Mouse (Mus musculus) lung, embryonic 16.5 days (tissue): ENCODE data around the gene Mterf4. TPM values are rescaled to one million over a fixed set of nuclear protein-coding genes. Genes with fewer than 3 reads are reported as not detected.
"Not testable (repeated sequence)": the region's sequence is repeated elsewhere in the genome, so short reads cannot be mapped to it uniquely, and the experiment has no call there.

Source experiments
- ATAC-seq: fragments of 200-750 bp; cut with Nextera tagmentation; 2 replicates; pipeline ENCODE4 v1.8.0; 2017; ENCODE audit warnings: low read depth, mild to moderate bottlenecking, moderate library complexity
- H3K27ac ChIP-seq: fragments of 300-500 bp; sonication (generic); 2 replicates; pipeline ENCODE4 v1.5.1; 2014; ENCODE audit warnings: mild to moderate bottlenecking, control low read depth, low read length
- H3K27me3 ChIP-seq: fragments of 300-500 bp; sonication (generic); 2 replicates; pipeline ENCODE4 v1.6.1; 2014; ENCODE audit warnings: low read depth, low read length, mixed read lengths; ENCODE audit not compliant: control insufficient read depth, insufficient read depth
- H3K36me3 ChIP-seq: fragments of 300-500 bp; sonication (generic); 2 replicates; pipeline ENCODE4 v1.6.1; 2014; ENCODE audit warnings: low read length; ENCODE audit not compliant: control insufficient read depth, insufficient read depth
- H3K4me1 ChIP-seq: fragments of 300-500 bp; sonication (generic); replicated peaks from 2 replicates; pipeline ENCODE4 v1.6.1; 2014; ENCODE audit warnings: low read length, mixed read lengths; ENCODE audit not compliant: control insufficient read depth, insufficient read depth
- H3K4me2 ChIP-seq: fragments of 300-500 bp; sonication (generic); 2 replicates; pipeline ENCODE4 v1.6.1; 2014; ENCODE audit warnings: low read depth, low read length, control low read depth
- H3K4me3 ChIP-seq: fragments of 300-500 bp; sonication (generic); 2 replicates; pipeline ENCODE4 v1.5.1; 2014; ENCODE audit warnings: mild to moderate bottlenecking, low read length, control low read depth
- H3K9ac ChIP-seq: fragments of 300-500 bp; sonication (generic); 2 replicates; pipeline ENCODE4 v1.6.1; 2014; ENCODE audit warnings: low read length, control low read depth
- H3K9me3 ChIP-seq: fragments of 300-500 bp; sonication (generic); 2 replicates; pipeline ENCODE4 v1.6.1; 2016; ENCODE audit warnings: low read length; ENCODE audit not compliant: control insufficient read depth
- WGBS: fragments of 180-500 bp; shearing (Covaris S2); extraction: QIAGEN DNeasy Blood & Tissue Kit; methylation state at CpG from one replicate; pipeline ENCODE4 v1.1.7; 2014; 5-methylcytosine and 5-hydroxymethylcytosine counted together
- polyA plus RNA-seq: library from polyadenylated mRNA; unstranded; fragments of >200 nt; fragmentation: Nextera tagmentation; extraction: Ambion mirVana; gene quantifications from 2 replicates; pipeline ENCODE4 v1.2.1, GENCODE M21; 2015

Gene Mterf4
- polyA plus RNA-seq, 1 experiment from 2014 or later, result 34.2 TPM

- no peaks in the 10 kb centered on the region for H3K27me3 ChIP-seq
- peaks cover 38% of the 10 kb centered on the region for H3K36me3 ChIP-seq
- peak; percentile 30; the same call in 1 of the 2 replicates for ATAC-seq
- 76% methylated on average over 3 of the region's 3 CpGs for WGBS
- H3K9ac ChIP-seq, result no peak overlapping the region
- no peaks in the 10 kb centered on the region for H3K9me3 ChIP-seq
- peaks cover 7% of the 10 kb centered on the region; the same call in 1 of the 2 replicates for H3K4me1 ChIP-seq
- H3K27ac ChIP-seq, result no peak overlapping the region
- no peak overlapping the region for H3K4me3 ChIP-seq
- H3K4me2 ChIP-seq, result no peak overlapping the region
Observed at GRCm38 (mm10) chr1:93300578-93300977, 5.1 kb downstream of the Mterf4 start.

GRCm38 (mm10) chr1:93299791-93300190 is 5.9 kb downstream of the Mterf4 start:
- no peak overlapping the region for H3K4me3 ChIP-seq

GRCm38 (mm10) chr1:93294491-93294890 is 11.2 kb downstream of the Mterf4 start:
- H3K4me3 ChIP-seq, H3K4me1 ChIP-seq, H3K27me3 ChIP-seq, H3K9me3 ChIP-seq, ATAC-seq, H3K9ac ChIP-seq, H3K4me2 ChIP-seq, H3K27ac ChIP-seq: not testable (repeated sequence)
- WGBS, result 77% methylated on average over 3 of the region's 3 CpGs
- peaks cover 28% of the 10 kb centered on the region for H3K36me3 ChIP-seq

More at GRCm38 (mm10) chr1:93299791-93300190, 5.9 kb downstream of the Mterf4 start:
- Histone ChIP-seq H3K9ac (no peak overlapping the region), H3K4me1 (peaks cover 3% of the 10 kb centered on the region; the same call in 1 of the 2 replicates), H3K4me2 (no peak overlapping the region), H3K27me3 (no peaks in the 10 kb centered on the region), H3K9me3 (no peaks in the 10 kb centered on the region), H3K36me3 (peaks cover 40% of the 10 kb centered on the region), H3K27ac (no peak overlapping the region)
- ATAC-seq, result peak; percentile 64; the same call in 1 of the 2 replicates
- WGBS, result 75% methylated on average over 4 of the region's 4 CpGs

- Histone ChIP-seq H3K4me3 (no peak overlapping the region), H3K4me2 (no peak overlapping the region), H3K36me3 (peaks cover 15% of the 10 kb centered on the region), H3K27ac (no peak overlapping the region), H3K27me3 (no peaks in the 10 kb centered on the region), H3K9me3 (no peaks in the 10 kb centered on the region), H3K9ac (no peak overlapping the region), H3K4me1 (no peaks in the 10 kb centered on the region)
- no peak for ATAC-seq
- 70% methylated on average over 8 of the region's 8 CpGs for WGBS
Observed at GRCm38 (mm10) chr1:93292006-93292405, 13.7 kb downstream of the Mterf4 start.

- no peak for ATAC-seq
- H3K36me3 ChIP-seq, result peaks cover 11% of the 10 kb centered on the region
- no peak overlapping the region for H3K4me3 ChIP-seq
- H3K4me2 ChIP-seq, result no peak overlapping the region
- H3K9ac ChIP-seq, result no peak overlapping the region
- WGBS, result 89% methylated on average over 1 of the region's 1 CpGs
- H3K4me1 ChIP-seq, result no peaks in the 10 kb centered on the region
- H3K9me3 ChIP-seq, result no peaks in the 10 kb centered on the region
- no peak overlapping the region for H3K27ac ChIP-seq
- H3K27me3 ChIP-seq, result no peaks in the 10 kb centered on the region
Observed at GRCm38 (mm10) chr1:93291591-93291990, 14.1 kb downstream of the Mterf4 start.

GRCm38 (mm10) chr1:93290956-93291355 is 14.8 kb downstream of the Mterf4 start:
- no peak overlapping the region for H3K27ac ChIP-seq
- H3K4me1 ChIP-seq, result no peaks in the 10 kb centered on the region
- no peaks in the 10 kb centered on the region for H3K9me3 ChIP-seq
- H3K36me3 ChIP-seq, result peaks cover 5% of the 10 kb centered on the region
- no peak overlapping the region for H3K4me2 ChIP-seq
- H3K4me3 ChIP-seq, result no peak overlapping the region
- ATAC-seq, result no peak
- H3K9ac ChIP-seq, result no peak overlapping the region
- H3K27me3 ChIP-seq, result no peaks in the 10 kb centered on the region
- WGBS, result 70% methylated on average over 4 of the region's 4 CpGs

GRCm38 (mm10) chr1:93289678-93290214 is 16.0 kb downstream of the Mterf4 start:
- no peaks in the 10 kb centered on the region for H3K27me3 ChIP-seq
- no peaks in the 10 kb centered on the region for H3K9me3 ChIP-seq
- no peak overlapping the region for H3K4me2 ChIP-seq
- no peaks in the 10 kb centered on the region; the same call in 1 of the 2 replicates for H3K36me3 ChIP-seq
- no peak overlapping the region for H3K9ac ChIP-seq
- no peak overlapping the region for H3K4me3 ChIP-seq
- no peak for ATAC-seq
- H3K27ac ChIP-seq, result no peak overlapping the region
- WGBS, result 45% methylated on average over 3 of the region's 3 CpGs
- H3K4me1 ChIP-seq, result no peaks in the 10 kb centered on the region

GRCm38 (mm10) chr1:93277041-93277440 is 28.7 kb downstream of the Mterf4 start:
- no peak overlapping the region for H3K27ac ChIP-seq

GRCm38 (mm10) chr1:93275561-93275960 is 30.2 kb downstream of the Mterf4 start:
- WGBS, result 72% methylated on average over 6 of the region's 6 CpGs

More at GRCm38 (mm10) chr1:93277041-93277440, 28.7 kb downstream of the Mterf4 start:
- H3K4me3 ChIP-seq, result no peak overlapping the region
- no peak for ATAC-seq
- no peak overlapping the region for H3K9ac ChIP-seq
- H3K27me3 ChIP-seq, result no peaks in the 10 kb centered on the region
- H3K9me3 ChIP-seq, result no peaks in the 10 kb centered on the region
- 64% methylated on average over 7 of the region's 7 CpGs for WGBS
- no peak overlapping the region for H3K4me2 ChIP-seq
- H3K4me1 ChIP-seq, result no peaks in the 10 kb centered on the region
- H3K36me3 ChIP-seq, result peaks cover 4% of the 10 kb centered on the region; the same call in 1 of the 2 replicates

More at GRCm38 (mm10) chr1:93275561-93275960, 30.2 kb downstream of the Mterf4 start:
- Histone ChIP-seq H3K4me3 (no peak overlapping the region), H3K36me3 (peaks cover 4% of the 10 kb centered on the region; the same call in 1 of the 2 replicates), H3K27me3 (no peaks in the 10 kb centered on the region), H3K27ac (no peak overlapping the region), H3K9ac (no peak overlapping the region), H3K4me1 (no peaks in the 10 kb centered on the region), H3K4me2 (no peak overlapping the region), H3K9me3 (no peaks in the 10 kb centered on the region)
- no peak for ATAC-seq
